Mouse (Mus musculus): ENCODE measurements around the gene Slfn14. TPM values are rescaled to one million over a fixed set of nuclear protein-coding genes. Genes with fewer than 3 reads are reported as not detected.
"Not testable (repeated sequence)": the region's sequence is repeated elsewhere in the genome, so short reads cannot be mapped to it uniquely, and the experiment has no call there.

Slfn14 gene
- polyA plus RNA-seq, 1 experiment = 1.1 TPM

DNA sequence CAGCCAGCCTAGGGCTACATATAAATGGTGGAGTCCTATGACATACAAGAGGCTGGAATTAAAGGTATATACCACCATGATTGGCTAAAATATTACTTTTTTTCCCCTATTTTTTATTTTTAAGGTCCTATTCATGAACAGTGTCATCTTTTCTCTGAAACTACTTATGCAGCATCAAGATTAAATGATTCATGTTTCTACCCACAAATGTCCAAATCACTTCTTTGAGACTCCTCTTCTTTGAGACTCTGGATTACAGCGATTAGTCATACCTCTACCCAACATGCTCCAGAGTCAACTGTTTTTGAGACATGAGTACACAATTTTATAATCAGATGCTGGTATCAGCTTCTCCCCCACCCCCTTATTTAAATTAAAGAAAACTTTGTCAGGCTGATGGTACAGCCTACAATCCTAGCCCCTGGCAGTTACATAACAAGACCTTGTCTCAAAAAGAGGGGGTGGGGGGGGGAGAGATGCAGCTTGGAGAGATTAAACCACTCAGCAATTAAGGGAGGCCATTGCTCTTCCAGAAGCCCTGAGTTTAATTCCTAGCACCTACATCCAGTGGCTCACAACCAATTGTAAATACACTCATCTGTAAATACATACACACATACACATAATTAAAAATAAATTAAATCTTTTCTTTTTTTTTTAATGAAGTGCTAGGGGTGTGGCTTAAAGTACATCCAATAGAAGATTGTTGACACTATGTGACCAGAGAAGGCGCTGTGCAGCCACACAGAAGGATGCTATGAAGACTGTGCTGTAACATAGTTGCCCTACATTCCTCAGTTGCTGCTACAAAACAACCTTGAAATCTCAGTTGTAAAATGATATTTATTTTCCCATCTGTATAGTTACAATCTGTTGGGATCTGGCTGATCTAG lies 14.3 kb downstream of the Slfn14 start:
- H3K27me3 ChIP-seq (ENCODE audit: control insufficient read depth) = peaks cover 32% of the 10 kb centered on the region
- TF ChIP-seq GATA1 (IDR thresholded peaks at IDR 0.05; ENCODE audit: low read length) (no peak), TAL1 (IDR thresholded peaks at IDR 0.05; ENCODE audit: low read length) (no peak)
- H3K4me3 ChIP-seq (replicated peaks) = peak overlapping the region; percentile 71
- H3K4me1 ChIP-seq (ENCODE audit: control insufficient read depth) = peaks cover 56% of the 10 kb centered on the region
- peaks cover 42% of the 10 kb centered on the region for H3K36me3 ChIP-seq (ENCODE audit: control insufficient read depth)
- no peaks in the 10 kb centered on the region for H3K9me3 ChIP-seq (ENCODE audit: control insufficient read depth, low read length)

DNA sequence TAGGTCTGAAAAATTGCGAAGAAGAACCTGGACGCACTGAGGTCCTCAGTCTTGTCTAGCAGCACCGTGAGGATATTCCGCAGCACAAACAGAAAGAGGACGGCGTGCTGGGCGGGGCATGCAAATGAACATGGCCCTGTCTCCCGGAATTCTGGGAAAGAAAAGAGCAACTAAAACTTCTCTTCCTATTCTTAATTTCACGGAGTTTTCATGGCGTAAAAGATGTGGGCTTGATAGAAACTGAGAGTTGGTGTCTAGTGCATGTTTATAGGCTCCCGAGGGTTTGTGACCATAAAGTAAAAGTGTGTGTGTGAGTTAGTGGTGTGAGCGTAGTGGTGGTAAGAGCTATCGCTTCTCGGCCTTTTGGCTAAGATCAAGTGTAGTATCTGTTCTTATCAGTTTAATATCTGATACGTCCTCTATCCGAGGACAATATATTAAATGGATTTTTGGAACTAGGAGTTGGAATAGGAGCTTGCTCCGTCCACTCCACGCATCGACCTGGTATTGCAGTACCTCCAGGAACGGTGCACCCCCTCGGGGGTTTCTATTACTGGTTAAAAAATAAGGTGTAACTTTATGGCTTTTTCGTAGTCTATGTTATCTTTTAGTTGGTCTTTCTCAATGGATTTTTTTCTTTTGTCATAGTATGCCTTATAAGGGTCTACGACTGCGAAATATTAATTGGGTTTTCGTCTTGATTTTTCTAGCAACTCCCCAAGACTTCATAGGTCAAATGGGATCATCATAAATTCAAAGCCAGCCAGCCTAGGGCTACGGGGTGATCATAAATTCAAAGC lies 15.2 kb downstream of the Slfn14 start:
- Histone ChIP-seq H3K4me1 (ENCODE audit: control insufficient read depth) (peaks cover 57% of the 10 kb centered on the region), H3K36me3 (ENCODE audit: control insufficient read depth) (peaks cover 34% of the 10 kb centered on the region), H3K9me3 (ENCODE audit: control insufficient read depth, low read length) (no peaks in the 10 kb centered on the region), H3K4me3 (replicated peaks) (peak overlapping the region; percentile 71), H3K27me3 (ENCODE audit: control insufficient read depth) (peaks cover 24% of the 10 kb centered on the region)
- TF ChIP-seq GATA1 (IDR thresholded peaks at IDR 0.05; ENCODE audit: low read length) (no peak), TAL1 (IDR thresholded peaks at IDR 0.05; ENCODE audit: low read length) (no peak)

DNA sequence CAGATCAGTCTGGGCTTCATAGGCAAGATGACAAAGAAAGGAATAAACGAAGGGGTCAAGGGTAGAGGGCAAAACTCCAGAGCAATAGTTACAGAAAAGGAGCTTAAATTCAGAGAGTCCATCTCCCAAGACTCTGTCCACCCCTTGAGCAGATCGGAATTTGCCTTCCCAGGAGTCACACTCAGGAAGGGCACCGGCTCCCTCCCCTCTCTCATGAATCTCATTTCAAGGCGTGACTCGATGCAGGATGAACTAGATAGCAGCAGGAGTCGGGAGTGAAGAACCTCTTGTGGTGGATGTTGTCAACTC lies 15.7 kb downstream of the Slfn14 start:
- Histone ChIP-seq H3K9me3 (ENCODE audit: control insufficient read depth, low read length) (no peaks in the 10 kb centered on the region), H3K4me1 (ENCODE audit: control insufficient read depth) (peaks cover 52% of the 10 kb centered on the region), H3K36me3 (ENCODE audit: control insufficient read depth) (peaks cover 28% of the 10 kb centered on the region), H3K27me3 (ENCODE audit: control insufficient read depth) (peaks cover 18% of the 10 kb centered on the region), H3K4me3 (replicated peaks) (peak overlapping the region; percentile 71)
- TF ChIP-seq TAL1 (IDR thresholded peaks at IDR 0.05; ENCODE audit: low read length) (no peak), GATA1 (IDR thresholded peaks at IDR 0.05; ENCODE audit: low read length) (no peak)

DNA sequence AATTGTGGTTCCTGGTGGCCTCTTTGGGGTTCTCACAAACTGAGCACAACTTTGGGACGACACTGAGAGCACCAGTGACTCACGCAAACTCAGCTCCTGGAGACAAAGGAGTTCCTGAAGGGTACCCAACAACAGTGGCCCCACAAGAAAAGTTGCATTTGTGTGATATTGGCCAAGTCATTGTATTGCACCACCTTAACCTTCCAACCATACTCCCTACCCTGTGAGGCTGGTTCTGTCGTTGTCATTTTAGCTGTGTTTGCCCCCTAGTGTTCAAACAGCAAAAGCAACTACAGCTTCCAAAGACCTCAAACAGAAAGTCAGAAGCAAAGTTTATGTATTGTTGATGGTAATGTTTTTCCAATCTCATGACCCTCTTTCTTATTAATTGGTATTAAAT lies 23.4 kb downstream of the Slfn14 start:
- Histone ChIP-seq H3K27me3 (ENCODE audit: control insufficient read depth) (no peaks in the 10 kb centered on the region), H3K9me3 (ENCODE audit: control insufficient read depth, low read length) (no peaks in the 10 kb centered on the region), H3K4me3 (replicated peaks) (peak overlapping the region; percentile 36), H3K4me1 (ENCODE audit: control insufficient read depth) (peaks cover 38% of the 10 kb centered on the region), H3K36me3 (ENCODE audit: control insufficient read depth) (peaks cover 36% of the 10 kb centered on the region)
- TF ChIP-seq TAL1 (IDR thresholded peaks at IDR 0.05; ENCODE audit: low read length) (no peak), GATA1 (IDR thresholded peaks at IDR 0.05; ENCODE audit: low read length) (no peak)

DNA sequence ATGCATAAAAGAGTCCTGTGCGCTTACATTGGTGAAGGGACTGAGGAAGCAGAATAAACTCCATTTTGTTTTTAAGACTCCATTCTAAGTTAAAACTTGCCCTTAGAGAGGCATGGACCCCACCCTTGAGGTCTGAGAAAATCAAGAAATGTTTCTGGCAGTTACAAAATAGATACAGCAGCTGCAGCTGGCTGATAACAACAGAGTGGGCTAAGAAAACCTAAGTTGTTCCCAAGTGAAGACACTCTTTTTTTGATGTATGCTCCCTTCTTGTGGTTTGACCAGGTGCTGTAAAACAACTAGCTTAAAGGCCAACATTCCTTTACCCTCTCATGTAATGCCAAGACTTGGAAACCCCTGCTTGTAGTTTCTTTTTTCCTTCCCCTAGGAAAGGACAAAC lies 23.9 kb downstream of the Slfn14 start:
- peak; percentile 77 for TF ChIP-seq TAL1 (IDR thresholded peaks at IDR 0.05; ENCODE audit: low read length)
- TF ChIP-seq GATA1 (IDR thresholded peaks at IDR 0.05; ENCODE audit: low read length) = peak; percentile 48; the same call in 1 of the 2 replicates
- peaks cover 36% of the 10 kb centered on the region for H3K4me1 ChIP-seq (ENCODE audit: control insufficient read depth)
- H3K4me3 ChIP-seq (replicated peaks) = peak overlapping the region; percentile 36
- no peaks in the 10 kb centered on the region for H3K9me3 ChIP-seq (ENCODE audit: control insufficient read depth, low read length)
- no peaks in the 10 kb centered on the region for H3K27me3 ChIP-seq (ENCODE audit: control insufficient read depth)
- peaks cover 37% of the 10 kb centered on the region for H3K36me3 ChIP-seq (ENCODE audit: control insufficient read depth)

DNA sequence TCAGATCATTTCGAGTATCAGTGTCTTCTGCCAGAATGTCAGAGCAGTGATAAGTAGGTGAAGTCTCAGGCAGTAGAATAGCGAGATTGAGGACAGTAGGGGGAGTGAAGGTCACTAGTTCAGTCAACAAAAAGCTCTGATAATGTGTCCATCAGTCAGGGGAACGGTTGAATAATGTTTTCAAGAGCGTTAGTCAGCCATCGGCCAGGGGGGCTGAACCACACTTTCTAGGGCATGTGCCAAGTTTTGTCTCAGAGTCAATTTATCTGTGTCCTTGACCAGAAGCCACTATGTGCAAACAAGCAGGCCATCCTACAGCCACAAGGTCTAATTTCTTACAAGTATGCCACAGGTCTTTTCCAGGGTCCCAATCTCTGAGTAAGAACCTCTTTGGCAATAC lies 29.3 kb downstream of the Slfn14 start:
- peaks cover 59% of the 10 kb centered on the region for H3K36me3 ChIP-seq (ENCODE audit: control insufficient read depth)
- H3K9me3 ChIP-seq (ENCODE audit: control insufficient read depth, low read length); H3K27me3 ChIP-seq (ENCODE audit: control insufficient read depth); H3K4me3 ChIP-seq (replicated peaks): not testable (repeated sequence)
- H3K4me1 ChIP-seq (ENCODE audit: control insufficient read depth) = peaks cover 11% of the 10 kb centered on the region

DNA sequence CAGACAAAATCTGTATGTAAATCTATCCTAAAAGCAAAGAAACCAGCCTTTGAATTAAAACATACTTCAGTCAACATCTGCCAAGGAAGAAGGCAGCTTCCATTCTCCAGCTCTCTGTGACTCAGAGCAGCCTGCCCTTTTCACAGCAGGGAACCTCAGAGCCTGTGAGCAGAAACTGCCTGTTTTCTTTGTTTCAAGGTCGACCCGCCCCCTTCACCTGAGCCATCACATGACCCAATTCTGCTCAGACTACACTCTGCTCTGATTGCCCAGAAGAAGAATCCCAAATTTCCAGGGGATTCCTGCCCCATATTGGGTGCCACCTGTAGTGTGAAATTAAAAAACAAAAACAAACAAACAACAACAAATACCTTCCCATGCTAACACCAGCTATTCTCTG lies 46.7 kb downstream of the Slfn14 start:
- Histone ChIP-seq H3K27me3 (ENCODE audit: control insufficient read depth) (no peaks in the 10 kb centered on the region; the same call in 1 of the 2 replicates), H3K9me3 (ENCODE audit: control insufficient read depth, low read length) (no peaks in the 10 kb centered on the region), H3K4me3 (replicated peaks) (no peak overlapping the region), H3K4me1 (ENCODE audit: control insufficient read depth) (peaks cover 22% of the 10 kb centered on the region), H3K36me3 (ENCODE audit: control insufficient read depth) (peaks cover 68% of the 10 kb centered on the region)
- TF ChIP-seq GATA1 (IDR thresholded peaks at IDR 0.05; ENCODE audit: low read length) (no peak), TAL1 (IDR thresholded peaks at IDR 0.05; ENCODE audit: low read length) (no peak)

DNA sequence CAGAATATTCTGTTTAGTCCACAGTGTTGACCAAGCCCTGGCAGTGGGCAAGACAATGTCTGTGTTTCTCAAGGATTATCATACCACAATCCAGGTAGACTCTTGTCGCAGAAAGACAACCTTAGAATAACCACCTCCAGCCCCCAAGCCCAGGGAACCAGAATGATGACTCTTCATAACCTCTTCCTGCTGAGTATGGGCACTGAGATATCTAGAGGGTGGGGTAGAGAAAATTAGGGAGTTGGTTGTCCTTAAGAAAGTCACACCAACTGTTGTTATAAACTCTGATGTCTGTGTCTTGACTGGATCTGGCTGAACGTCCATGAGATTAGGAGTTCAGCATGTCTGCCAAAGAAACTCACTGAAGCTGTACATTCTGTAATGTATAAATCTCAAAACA lies 48.1 kb downstream of the Slfn14 start:
- Histone ChIP-seq H3K36me3 (ENCODE audit: control insufficient read depth) (peaks cover 59% of the 10 kb centered on the region), H3K4me1 (ENCODE audit: control insufficient read depth) (peaks cover 30% of the 10 kb centered on the region), H3K27me3 (ENCODE audit: control insufficient read depth) (no peaks in the 10 kb centered on the region), H3K4me3 (replicated peaks) (no peak overlapping the region), H3K9me3 (ENCODE audit: control insufficient read depth, low read length) (no peaks in the 10 kb centered on the region)
- no peak for TF ChIP-seq TAL1 (IDR thresholded peaks at IDR 0.05; ENCODE audit: low read length)
- no peak for TF ChIP-seq GATA1 (IDR thresholded peaks at IDR 0.05; ENCODE audit: low read length)

DNA sequence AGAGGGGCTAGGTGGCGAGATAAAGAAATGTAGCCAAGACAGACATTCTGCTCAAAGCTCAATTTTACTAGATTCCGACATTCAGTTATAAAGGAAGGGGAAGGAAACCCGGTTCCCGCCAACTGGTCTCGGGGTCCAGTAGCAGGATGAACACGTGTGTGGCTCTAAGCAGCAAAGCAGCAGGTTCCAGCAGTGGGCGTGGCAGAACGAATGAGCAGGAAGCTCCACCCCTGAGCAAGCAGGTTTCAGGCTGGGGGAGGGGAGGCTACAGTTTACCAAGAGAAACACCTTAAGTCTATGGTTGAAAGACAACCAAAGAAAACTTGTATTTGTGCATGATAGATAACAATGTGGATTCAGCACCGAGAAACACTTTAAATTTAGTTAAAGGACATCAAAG lies 49.1 kb downstream of the Slfn14 start:
- not testable (repeated sequence) for H3K27me3 ChIP-seq (ENCODE audit: control insufficient read depth); H3K9me3 ChIP-seq (ENCODE audit: control insufficient read depth, low read length)
- H3K4me3 ChIP-seq (replicated peaks) = peak overlapping the region; percentile 35
- peaks cover 35% of the 10 kb centered on the region for H3K4me1 ChIP-seq (ENCODE audit: control insufficient read depth)
- peaks cover 49% of the 10 kb centered on the region for H3K36me3 ChIP-seq (ENCODE audit: control insufficient read depth)
